Mouse (Mus musculus) CD4-positive naive resting alpha-beta T cell, adult 76 days (primary cell): ENCODE measurements around the gene 4931414P19Rik. TPM values are rescaled to one million over a fixed set of nuclear protein-coding genes. Genes with fewer than 3 reads are reported as not detected.

Experiments
- total RNA-seq: library from RNA; stranded (reverse); gene quantifications from one replicate; pipeline ENCODE4 v1.2.4, GENCODE M21; 2023

The 4931414P19Rik gene
- total RNA-seq = 3.2 TPM

GRCm38 (mm10) chr14:54605752-54606321, at the start of gene 4931414P19Rik:
Gene 4931414P19Rik (minus strand): TSS chr14:54605993.

GRCm38 (mm10) chr14:54641305-54641969, 35.6 kb upstream of the 4931414P19Rik start, which contains the start of gene Cdh24:
Gene Cdh24 (minus strand): TSS chr14:54641364.

GRCm38 (mm10) chr14:54640946-54641304, 35.1 kb upstream of the 4931414P19Rik start, which contains the start of gene Gm17606:
Gene Gm17606 (plus strand): TSS chr14:54640952.

GRCm38 (mm10) chr14:54621133-54621532, 15.3 kb upstream of the 4931414P19Rik start, which contains the start of gene Psmb11:
Gene Psmb11 (plus strand): TSS chr14:54621433.

GRCm38 (mm10) chr14:54617897-54618365, 12.1 kb upstream of the 4931414P19Rik start, which contains the start of gene Psmb5:
Gene Psmb5 (minus strand): TSS chr14:54618022.

GRCm38 (mm10) chr14:54577089-54577982, 28.5 kb downstream of the 4931414P19Rik start, which contains the start of gene Ajuba:
Gene Ajuba (minus strand): TSS chr14:54577558.

GRCm38 (mm10) chr14:54553975-54554769, 51.6 kb downstream of the 4931414P19Rik start, which contains the start of gene Haus4:
Gene Haus4 (minus strand): TSS chr14:54554616.

Other genes with a start within 250 kb of the 4931414P19Rik start
- 69.1 TPM for gene Oxa1l, start 245.2 kb downstream of the 4931414P19Rik start, total RNA-seq
- 3.4 TPM for gene Slc7a7, start 188.2 kb downstream of the 4931414P19Rik start, total RNA-seq
- gene Mrpl52, start 179.1 kb downstream of the 4931414P19Rik start, total RNA-seq = 76.1 TPM
- gene Mmp14, start 174.4 kb downstream of the 4931414P19Rik start, total RNA-seq = 1.2 TPM
- gene Lrp10, start 141.9 kb downstream of the 4931414P19Rik start, total RNA-seq = 138 TPM
- gene Rem2, start 129.9 kb downstream of the 4931414P19Rik start, total RNA-seq = 0.41 TPM
- 29.1 TPM for gene Prmt5, start 88.5 kb downstream of the 4931414P19Rik start, total RNA-seq
- gene Haus4, start 51.4 kb downstream of the 4931414P19Rik start, total RNA-seq = 18.8 TPM
- not detected for gene Ajuba, start 28.4 kb downstream of the 4931414P19Rik start, total RNA-seq
- 42.9 TPM for gene Psmb5, start 12.0 kb upstream of the 4931414P19Rik start, total RNA-seq
- gene Psmb11, start 15.4 kb upstream of the 4931414P19Rik start, total RNA-seq = not detected
- not detected for gene Gm17606, start 35.0 kb upstream of the 4931414P19Rik start, total RNA-seq
- 13.5 TPM for gene Cdh24, start 35.4 kb upstream of the 4931414P19Rik start, total RNA-seq
- gene 1700123O20Rik, start 80.2 kb upstream of the 4931414P19Rik start, total RNA-seq = 34.4 TPM
- 601 TPM for gene Acin1, start 80.9 kb upstream of the 4931414P19Rik start, total RNA-seq
- not detected for gene Gm29776, start 92.8 kb upstream of the 4931414P19Rik start, total RNA-seq
- gene Cebpe, start 106.2 kb upstream of the 4931414P19Rik start, total RNA-seq = not detected
- gene Slc7a8, start 176.0 kb upstream of the 4931414P19Rik start, total RNA-seq = 0.85 TPM
- gene Rnf212b, start 208.1 kb upstream of the 4931414P19Rik start, total RNA-seq = not detected